Mouse (Mus musculus) forebrain, embryonic 14.5 days (tissue): ENCODE measurements around the gene Hgd. TPM values are rescaled to one million over a fixed set of nuclear protein-coding genes. Genes with fewer than 3 reads are reported as not detected.
A peak's percentile ranks its signal among the peaks of the same experiment; 100 is the strongest.

Experiments used
- ATAC-seq: fragments of 200-750 bp; cut with Nextera tagmentation; 2 replicates; pipeline ENCODE4 v1.8.0; 2017; ENCODE audit warnings: mild to moderate bottlenecking, moderate library complexity
- DNase-seq: peaks from one replicate; pipeline ENCODE4 v3.0.0-alpha.2; 2015; ENCODE audit warnings: low spot score
- H3K27ac ChIP-seq: fragments of 300-500 bp; sonication (generic); 2 replicates; pipeline ENCODE4 v1.5.1; 2014; ENCODE audit warnings: low read depth, mild to moderate bottlenecking, control low read depth, low read length, moderate library complexity
- H3K27me3 ChIP-seq: fragments of 300-500 bp; sonication (generic); replicated peaks from 2 replicates; pipeline ENCODE4 v1.6.1; 2014; ENCODE audit warnings: low read length, control low read depth, mixed read lengths; ENCODE audit not compliant: control insufficient read depth, insufficient read depth
- H3K36me3 ChIP-seq: fragments of 300-500 bp; sonication (generic); 2 replicates; pipeline ENCODE4 v1.6.1; 2014; ENCODE audit warnings: low read length, control low read depth; ENCODE audit not compliant: control insufficient read depth, insufficient read depth
- H3K4me1 ChIP-seq: fragments of 300-500 bp; sonication (generic); 2 replicates; pipeline ENCODE4 v1.6.1; 2014; ENCODE audit warnings: antibody characterized with exemption, low read length, control low read depth; ENCODE audit not compliant: control insufficient read depth, insufficient read depth
- H3K4me2 ChIP-seq: fragments of 300-500 bp; sonication (generic); 2 replicates; pipeline ENCODE4 v1.6.1; 2014; ENCODE audit warnings: mild to moderate bottlenecking, control low read depth, low read length
- H3K4me3 ChIP-seq: fragments of 300-500 bp; sonication (generic); 2 replicates; pipeline ENCODE4 v1.5.1; 2014; ENCODE audit warnings: low read depth, low read length, control low read depth
- H3K9ac ChIP-seq: fragments of 300-500 bp; sonication (generic); 2 replicates; pipeline ENCODE4 v1.6.1; 2014; ENCODE audit warnings: mild to moderate bottlenecking, low read length, control low read depth, moderate library complexity
- H3K9me3 ChIP-seq: fragments of 300-500 bp; sonication (generic); replicated peaks from 2 replicates; pipeline ENCODE4 v1.6.1; 2016; ENCODE audit warnings: low read length, control low read depth, mixed read lengths; ENCODE audit not compliant: control insufficient read depth
- WGBS: fragments of 180-500 bp; shearing (Covaris S2); extraction: QIAGEN DNeasy Blood & Tissue Kit; methylation state at CpG from one replicate; pipeline ENCODE4 v1.1.7; 2014; 5-methylcytosine and 5-hydroxymethylcytosine counted together
- polyA plus RNA-seq: library from polyadenylated mRNA; unstranded; fragments of >200 nt; fragmentation: Nextera tagmentation; extraction: Ambion mirVana; gene quantifications from 2 replicates; pipeline ENCODE4 v1.2.1, GENCODE M21; 2014

Gene Hgd
- polyA plus RNA-seq, 1 experiment from 2014 or later = not detected

DNA sequence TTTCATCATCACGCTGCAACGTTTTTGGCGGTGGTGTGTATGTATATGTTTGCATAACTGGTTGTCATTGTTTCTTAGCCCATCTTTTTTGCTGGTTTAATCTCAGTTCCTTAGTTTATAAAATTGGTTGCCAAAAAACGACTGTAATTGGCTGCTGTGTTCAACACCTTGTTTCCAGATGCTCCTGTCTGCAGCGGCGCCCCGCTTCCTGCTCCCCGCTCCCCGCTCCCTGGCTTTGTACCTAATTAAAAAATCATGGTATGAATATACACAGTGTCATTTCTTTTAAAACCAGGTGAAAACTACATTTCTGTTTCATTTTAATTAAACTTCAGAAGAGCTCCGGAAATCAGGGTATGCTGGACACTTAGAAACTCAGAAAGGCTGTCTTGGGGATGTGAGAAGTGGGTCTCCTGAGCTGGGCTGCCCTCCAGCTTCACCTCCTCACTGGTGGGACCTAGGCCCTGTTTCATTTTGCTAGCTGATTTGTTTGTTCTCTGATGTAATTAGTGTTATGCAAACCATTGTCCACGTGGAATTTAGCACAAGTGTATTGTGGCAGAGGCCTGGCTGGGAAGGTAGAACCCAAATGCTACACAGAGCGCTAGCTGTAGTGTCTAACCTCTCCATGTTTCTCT lies 7.7 kb upstream of the Hgd start:
- H3K4me1 ChIP-seq = no peaks in the 10 kb centered on the region
- WGBS = 89% methylated on average over 12 of the region's 12 CpGs
- DNase-seq = no peak
- H3K9me3 ChIP-seq = no peaks in the 10 kb centered on the region
- no peak overlapping the region for H3K4me2 ChIP-seq
- H3K27ac ChIP-seq = no peak overlapping the region
- H3K36me3 ChIP-seq = peaks cover 8% of the 10 kb centered on the region; the same call in 1 of the 2 replicates
- H3K27me3 ChIP-seq = no peaks in the 10 kb centered on the region
- ATAC-seq = no peak
- no peak overlapping the region for H3K4me3 ChIP-seq
- H3K9ac ChIP-seq = no peak overlapping the region

DNA sequence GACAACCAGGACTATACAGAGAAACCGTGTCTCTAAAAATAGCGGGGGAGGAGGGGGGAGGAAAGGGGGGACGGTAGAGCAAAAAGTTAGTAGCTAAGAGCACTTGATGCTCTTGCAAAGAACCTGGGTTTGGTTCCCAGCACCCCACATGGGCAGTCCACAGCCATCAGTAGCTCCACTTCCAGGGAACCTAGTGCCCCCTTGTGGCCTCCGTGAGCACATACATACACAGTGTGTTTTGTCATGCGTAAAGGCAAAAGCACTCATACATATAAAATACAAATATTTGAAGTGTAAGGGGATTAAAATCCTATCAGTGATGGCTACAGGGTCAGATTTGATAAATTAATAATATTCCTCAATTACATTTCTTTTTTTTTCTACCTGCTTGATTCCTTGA lies 6.9 kb upstream of the Hgd start:
- peaks cover 8% of the 10 kb centered on the region; the same call in 1 of the 2 replicates for H3K36me3 ChIP-seq
- no peaks in the 10 kb centered on the region for H3K9me3 ChIP-seq
- H3K4me2 ChIP-seq = no peak overlapping the region
- WGBS = 95% methylated on average over 5 of the region's 5 CpGs
- no peaks in the 10 kb centered on the region for H3K27me3 ChIP-seq
- H3K9ac ChIP-seq = no peak overlapping the region
- H3K4me1 ChIP-seq = no peaks in the 10 kb centered on the region
- H3K27ac ChIP-seq = no peak overlapping the region
- ATAC-seq = no peak
- no peak for DNase-seq
- H3K4me3 ChIP-seq = no peak overlapping the region

DNA sequence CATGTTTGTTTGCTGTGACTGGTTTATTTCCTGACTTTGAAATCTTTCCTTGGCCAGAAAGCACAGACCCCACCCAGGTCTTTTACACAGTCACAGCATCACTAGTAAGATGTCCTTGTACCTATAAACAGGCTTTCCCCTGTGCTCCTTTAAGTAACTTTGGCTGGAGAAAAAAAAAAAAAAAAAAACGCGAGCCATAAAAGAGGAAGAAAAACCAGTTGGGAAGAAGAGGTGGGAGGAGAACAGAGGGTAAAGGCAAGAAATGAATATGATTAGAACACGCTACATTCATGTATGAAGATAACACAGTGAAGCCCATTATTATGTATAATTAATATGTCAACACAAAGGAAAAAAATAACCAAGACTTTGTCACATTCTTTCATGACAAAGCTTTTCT lies 4.6 kb upstream of the Hgd start:
- Histone ChIP-seq H3K9ac (no peak overlapping the region), H3K27ac (no peak overlapping the region), H3K36me3 (peaks cover 8% of the 10 kb centered on the region; the same call in 1 of the 2 replicates), H3K27me3 (no peaks in the 10 kb centered on the region), H3K4me1 (no peaks in the 10 kb centered on the region), H3K4me2 (no peak overlapping the region), H3K4me3 (no peak overlapping the region), H3K9me3 (no peaks in the 10 kb centered on the region)
- DNase-seq (no peak), ATAC-seq (no peak)
- WGBS = 79% methylated on average over 3 of the region's 3 CpGs

DNA sequence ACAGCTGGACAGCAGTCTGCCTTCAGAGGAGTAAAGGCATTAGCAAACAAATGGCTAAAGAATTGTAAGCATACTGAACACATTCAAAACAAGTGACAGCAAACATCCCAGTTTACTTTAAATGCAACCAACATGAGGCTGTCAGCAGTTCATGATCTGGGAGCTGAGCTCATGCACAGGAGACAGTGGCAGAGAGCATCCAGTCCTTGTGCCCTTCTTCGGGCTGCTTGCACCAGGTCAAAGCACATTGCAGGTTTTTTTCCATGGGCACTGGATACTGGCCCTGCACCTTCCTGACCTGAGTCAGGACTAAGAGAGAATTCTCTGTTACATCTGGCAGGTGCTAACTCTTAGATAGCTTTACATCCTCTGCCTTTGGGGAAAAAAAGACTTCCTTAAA lies 362 bp upstream of the Hgd start:
- H3K9me3 ChIP-seq = no peaks in the 10 kb centered on the region
- DNase-seq (no peak), ATAC-seq (no peak)
- no peak overlapping the region for H3K4me2 ChIP-seq
- 77% methylated on average over 1 of the region's 1 CpGs for WGBS
- H3K27me3 ChIP-seq = no peaks in the 10 kb centered on the region
- peaks cover 16% of the 10 kb centered on the region for H3K4me1 ChIP-seq
- H3K36me3 ChIP-seq = no peaks in the 10 kb centered on the region
- H3K9ac ChIP-seq = no peak overlapping the region
- H3K27ac ChIP-seq = no peak overlapping the region
- no peak overlapping the region for H3K4me3 ChIP-seq

DNA sequence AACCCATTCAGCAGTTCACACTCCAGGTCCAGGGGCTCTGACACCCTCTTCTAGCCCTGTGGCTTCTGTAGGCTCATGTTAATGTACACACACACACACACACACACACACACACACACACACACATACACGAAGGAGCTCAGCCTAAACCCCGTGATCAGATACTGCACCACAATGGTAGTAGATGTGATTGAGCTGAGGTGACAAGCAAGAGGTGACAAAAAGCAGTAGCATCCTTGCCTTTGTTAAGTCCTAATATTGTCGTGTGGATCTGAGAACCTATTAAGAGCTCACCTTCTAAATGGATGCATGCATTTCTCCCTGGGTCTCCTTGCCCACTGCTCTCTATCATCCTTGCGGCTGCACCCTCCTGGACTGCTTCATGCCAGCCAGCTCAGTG lies 698 bp downstream of the Hgd start:
- H3K4me3 ChIP-seq = no peak overlapping the region
- peaks cover 21% of the 10 kb centered on the region for H3K4me1 ChIP-seq
- H3K36me3 ChIP-seq = no peaks in the 10 kb centered on the region
- no peak overlapping the region for H3K27ac ChIP-seq
- H3K4me2 ChIP-seq = no peak overlapping the region
- DNase-seq (no peak), ATAC-seq (no peak)
- no peaks in the 10 kb centered on the region for H3K9me3 ChIP-seq
- WGBS = 91% methylated on average over 4 of the region's 4 CpGs
- H3K9ac ChIP-seq = no peak overlapping the region
- H3K27me3 ChIP-seq = no peaks in the 10 kb centered on the region

DNA sequence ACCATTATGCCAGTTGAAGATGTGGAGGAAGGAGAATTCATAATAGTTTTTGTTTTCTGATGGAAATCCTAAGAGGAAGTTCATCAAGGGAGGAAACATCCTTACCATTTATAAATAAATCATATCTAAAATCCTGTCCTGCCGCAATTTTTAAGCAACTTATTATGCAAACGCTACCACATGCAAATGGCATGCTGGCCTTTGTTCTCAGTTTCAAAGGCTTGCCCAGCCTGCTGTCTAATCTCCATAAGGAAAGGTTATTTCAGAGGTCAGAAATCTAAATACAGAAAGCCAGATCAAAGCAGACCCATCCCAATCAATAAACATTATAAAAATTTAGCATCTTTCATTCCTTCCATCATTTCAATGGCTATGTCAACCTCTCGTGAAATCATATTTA lies 1.9 kb downstream of the Hgd start:
- Histone ChIP-seq H3K27ac (no peak overlapping the region), H3K4me1 (peaks cover 21% of the 10 kb centered on the region), H3K27me3 (no peaks in the 10 kb centered on the region), H3K4me3 (no peak overlapping the region), H3K4me2 (no peak overlapping the region), H3K9me3 (no peaks in the 10 kb centered on the region), H3K9ac (no peak overlapping the region), H3K36me3 (no peaks in the 10 kb centered on the region)
- DNase-seq (no peak), ATAC-seq (no peak)
- 45% methylated on average over 3 of the region's 3 CpGs for WGBS

DNA sequence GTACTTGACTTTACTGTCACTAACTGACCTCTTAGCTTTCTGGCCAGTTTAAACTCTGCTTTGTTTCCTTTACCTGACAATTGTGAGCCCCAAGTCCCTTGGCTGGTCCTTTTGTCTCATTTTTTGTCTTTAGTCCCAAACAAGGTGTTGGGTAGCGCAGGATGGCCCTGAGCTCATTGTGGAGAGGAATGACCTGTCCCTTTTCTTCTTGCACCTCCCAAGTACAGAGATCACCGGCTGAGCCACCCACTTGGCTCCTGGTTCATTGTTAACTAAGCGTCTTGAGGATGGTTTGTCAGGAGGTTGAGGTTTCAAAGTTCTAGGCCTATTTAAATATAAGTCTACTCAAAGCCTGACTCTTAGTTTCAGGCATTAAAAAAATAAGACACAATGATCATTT lies 3.4 kb downstream of the Hgd start:
- 76% methylated on average over 3 of the region's 3 CpGs for WGBS
- Histone ChIP-seq H3K27me3 (no peaks in the 10 kb centered on the region), H3K9me3 (no peaks in the 10 kb centered on the region), H3K4me1 (peaks cover 21% of the 10 kb centered on the region), H3K9ac (no peak overlapping the region), H3K4me2 (no peak overlapping the region), H3K36me3 (no peaks in the 10 kb centered on the region), H3K4me3 (no peak overlapping the region), H3K27ac (peak overlapping the region; percentile 30; the same call in 1 of the 2 replicates)
- DNase-seq (no peak), ATAC-seq (no peak)

DNA sequence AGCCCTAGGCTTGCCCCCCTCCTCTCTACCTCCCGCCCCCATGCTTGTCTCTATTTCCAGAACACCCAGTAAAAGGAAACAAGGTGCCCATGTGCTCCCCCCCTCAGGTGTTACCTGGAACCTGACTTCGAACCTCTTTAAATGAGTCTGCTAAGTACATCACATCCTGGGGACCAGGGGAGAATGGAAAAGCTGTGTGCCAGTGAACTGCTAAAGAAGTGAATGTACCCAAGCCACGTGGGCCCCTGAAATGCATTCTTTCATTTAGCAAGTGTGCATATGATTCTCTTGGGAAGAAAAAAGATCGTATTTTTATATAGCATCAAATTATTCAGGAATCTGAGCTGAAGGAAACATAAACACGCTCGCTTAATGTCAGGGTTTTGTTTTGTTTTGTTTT lies 3.8 kb downstream of the Hgd start:
- peaks cover 21% of the 10 kb centered on the region for H3K4me1 ChIP-seq

DNA sequence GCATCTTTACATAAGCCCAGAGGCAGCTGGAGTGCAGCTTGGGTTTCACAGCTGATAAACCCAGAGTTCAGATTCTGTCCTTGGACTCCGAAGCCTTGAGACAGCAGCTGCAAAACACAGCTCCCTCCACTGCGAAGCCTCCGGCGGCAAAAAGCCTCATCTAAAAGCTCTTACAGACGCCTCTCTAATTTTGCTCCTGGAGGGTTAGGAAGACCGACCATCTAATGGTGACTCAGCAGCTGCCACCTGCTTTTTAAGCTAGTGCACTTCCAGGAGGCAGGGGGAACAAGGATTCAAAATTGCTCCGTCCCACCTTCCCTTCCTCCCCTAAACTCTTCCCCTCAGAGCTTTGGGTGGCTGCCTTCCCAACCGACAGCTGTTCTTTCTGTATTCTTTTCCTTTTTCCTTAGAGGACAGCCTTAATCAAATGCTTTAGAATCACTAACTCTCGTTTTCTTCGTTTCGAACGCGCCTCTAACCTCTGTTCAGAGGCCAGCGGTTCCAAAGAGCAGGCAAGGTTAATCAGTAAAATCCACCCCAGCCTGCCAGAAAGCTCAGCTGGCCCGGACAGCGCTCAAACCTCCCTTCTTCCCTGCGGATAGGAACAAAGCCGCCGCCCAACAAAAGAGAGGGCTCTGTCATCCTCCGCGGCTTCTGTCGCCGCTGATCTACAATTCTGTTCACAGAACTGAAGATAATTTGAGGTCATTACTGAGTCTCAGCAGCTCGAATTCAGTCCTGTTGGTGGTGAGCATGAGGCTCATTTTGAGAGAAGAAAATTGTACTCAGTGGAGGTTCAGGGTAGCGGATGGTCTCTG lies 4.5 kb downstream of the Hgd start:
- WGBS = 1% methylated on average over 25 of the region's 25 CpGs
- Histone ChIP-seq H3K9ac (peak overlapping the region; percentile 59), H3K27me3 (no peaks in the 10 kb centered on the region), H3K9me3 (no peaks in the 10 kb centered on the region), H3K4me1 (peaks cover 21% of the 10 kb centered on the region), H3K4me2 (peak overlapping the region; percentile 50), H3K4me3 (peak overlapping the region; percentile 15), H3K36me3 (no peaks in the 10 kb centered on the region), H3K27ac (peak overlapping the region; percentile 88)
- DNase-seq (peak; percentile 89), ATAC-seq (peak; percentile 86)

More for the DNA sequence above, 3.8 kb downstream of the Hgd start:
- 0 out of 2 replicates have a peak overlapping the region, but pooled peaks have one; percentile 15 for H3K4me3 ChIP-seq
- H3K36me3 ChIP-seq = no peaks in the 10 kb centered on the region
- H3K4me2 ChIP-seq = peak overlapping the region; percentile 50
- peak overlapping the region; percentile 59; the same call in 1 of the 2 replicates for H3K9ac ChIP-seq
- no peaks in the 10 kb centered on the region for H3K27me3 ChIP-seq
- H3K9me3 ChIP-seq = no peaks in the 10 kb centered on the region
- WGBS = 27% methylated on average over 6 of the region's 6 CpGs
- H3K27ac ChIP-seq = peak overlapping the region; percentile 88
- 0 out of 2 replicates have a peak, but pooled peaks have one; percentile 13 for ATAC-seq
- DNase-seq = peak; percentile 38
